Mouse (Mus musculus) ES-Bruce4 (cell line): Measurements from ENCODE around the gene Slc25a21.

Experiments
- CTCF ChIP-seq: IDR thresholded peaks from one replicate; pipeline ENCODE4 v1.8.1; 2011; ENCODE audit warnings: low read depth, low read length
- POLR2A ChIP-seq: IDR thresholded peaks from one replicate; pipeline ENCODE4 v1.8.1; 2011; ENCODE audit warnings: low read length; ENCODE audit not compliant: insufficient read depth

GRCm38 (mm10) chr12:57184401-57185147, 12.7 kb downstream of the Slc25a21 start:
- TF ChIP-seq POLR2A (no peak), CTCF (no peak)
